Mouse (Mus musculus) embryonic facial prominence, embryonic 12.5 days (tissue): ENCODE results near the gene Ptprj. TPM values are rescaled to one million over a fixed set of nuclear protein-coding genes. Genes with fewer than 3 reads are reported as not detected.
"Not testable (repeated sequence)": the region's sequence is repeated elsewhere in the genome, so short reads cannot be mapped to it uniquely, and the experiment has no call there.

Experiments
- ATAC-seq: fragments of 200-750 bp; cut with Nextera tagmentation; 2 replicates; pipeline ENCODE4 v1.8.0; 2017; ENCODE audit not compliant: insufficient number of reproducible peaks, insufficient read depth, low FRiP score, low TSS enrichment
- H3K27ac ChIP-seq: fragments of 300-500 bp; sonication (generic); 2 replicates; pipeline ENCODE4 v1.5.1; 2016; ENCODE audit warnings: mild to moderate bottlenecking
- H3K27me3 ChIP-seq: fragments of 300-500 bp; sonication (generic); 2 replicates; pipeline ENCODE4 v1.6.1; 2016; ENCODE audit warnings: mild to moderate bottlenecking, moderate library complexity
- H3K36me3 ChIP-seq: fragments of 300-500 bp; sonication (generic); 2 replicates; pipeline ENCODE4 v1.6.1; 2016; ENCODE audit warnings: mild to moderate bottlenecking
- H3K4me1 ChIP-seq: fragments of 300-500 bp; sonication (generic); 2 replicates; pipeline ENCODE4 v1.6.1; 2016
- H3K4me2 ChIP-seq: fragments of 300-500 bp; sonication (generic); replicated peaks from 2 replicates; pipeline ENCODE4 v1.6.1; 2016; ENCODE audit warnings: mild to moderate bottlenecking, moderate library complexity
- H3K4me3 ChIP-seq: fragments of 300-500 bp; sonication (generic); 2 replicates; pipeline ENCODE4 v1.5.1; 2016; ENCODE audit warnings: mild to moderate bottlenecking
- H3K9ac ChIP-seq: fragments of 300-500 bp; sonication (generic); 2 replicates; pipeline ENCODE4 v1.6.1; 2016; ENCODE audit warnings: mild to moderate bottlenecking, moderate library complexity
- H3K9me3 ChIP-seq: fragments of 300-500 bp; sonication (generic); 2 replicates; pipeline ENCODE4 v1.6.1; 2016; ENCODE audit warnings: mild to moderate bottlenecking, moderate library complexity
- WGBS: fragments of 180-500 bp; shearing (Covaris S2); methylation state at CpG from one replicate; pipeline ENCODE4 v1.1.7; 2016; 5-methylcytosine and 5-hydroxymethylcytosine counted together
- polyA plus RNA-seq: library from polyadenylated mRNA; unstranded; fragments of >200 nt; fragmentation: Nextera tagmentation; extraction: Ambion mirVana; gene quantifications from 2 replicates; pipeline ENCODE4 v1.2.1, GENCODE M21; 2016

Gene Ptprj
- polyA plus RNA-seq, 1 experiment from 2014 or later: 3.7 TPM

DNA sequence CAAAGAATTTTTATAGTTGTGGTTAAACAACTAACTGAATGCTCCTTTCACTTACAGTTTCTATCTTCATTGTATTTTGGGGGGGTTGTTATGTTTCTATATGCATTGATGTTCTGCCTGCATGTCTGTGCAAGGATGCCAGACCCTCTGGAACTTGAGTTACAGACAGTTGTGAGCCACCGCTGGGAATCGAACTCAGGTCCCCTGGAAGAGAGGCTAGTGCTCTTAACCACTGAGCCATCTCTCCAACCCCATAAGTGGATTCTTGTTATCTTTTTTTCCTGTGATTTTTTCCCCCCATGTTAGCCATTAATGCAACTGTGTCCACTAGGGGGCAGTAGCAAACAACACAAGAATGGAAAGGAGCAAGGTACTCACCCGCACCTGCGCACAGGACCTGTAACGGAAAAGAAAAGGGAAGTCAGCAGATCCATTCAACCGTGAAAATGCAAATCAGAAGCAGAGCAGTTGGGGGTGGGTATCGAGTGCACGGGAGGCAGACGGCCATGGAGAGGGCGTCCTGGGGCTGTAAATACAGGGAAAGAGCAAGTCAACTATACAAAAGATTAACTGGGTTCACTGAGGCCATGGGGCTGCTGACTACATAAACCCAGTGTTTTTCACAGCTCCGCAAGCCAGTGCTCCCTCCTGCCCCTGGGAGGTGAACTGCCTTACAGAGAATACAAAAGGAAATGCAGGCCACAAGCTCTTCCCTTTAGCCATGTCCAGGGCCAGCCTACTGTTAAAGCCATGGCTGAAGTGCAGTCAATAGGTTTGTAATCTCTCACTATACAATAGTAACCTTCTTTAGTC lies 105.6 kb downstream of the Ptprj start:
- no peaks in the 10 kb centered on the region for H3K27me3 ChIP-seq
- H3K9ac ChIP-seq: no peak overlapping the region
- H3K4me2 ChIP-seq: peak overlapping the region; percentile 47
- peaks cover 14% of the 10 kb centered on the region for H3K4me1 ChIP-seq
- no peaks in the 10 kb centered on the region for H3K9me3 ChIP-seq
- peak overlapping the region; percentile 26 for H3K4me3 ChIP-seq
- WGBS: 4% methylated on average over 11 of the region's 11 CpGs
- peak; percentile 84 for ATAC-seq
- H3K27ac ChIP-seq: 0 out of 2 replicates have a peak overlapping the region, but pooled peaks have one; percentile 30
- H3K36me3 ChIP-seq: no peaks in the 10 kb centered on the region

DNA sequence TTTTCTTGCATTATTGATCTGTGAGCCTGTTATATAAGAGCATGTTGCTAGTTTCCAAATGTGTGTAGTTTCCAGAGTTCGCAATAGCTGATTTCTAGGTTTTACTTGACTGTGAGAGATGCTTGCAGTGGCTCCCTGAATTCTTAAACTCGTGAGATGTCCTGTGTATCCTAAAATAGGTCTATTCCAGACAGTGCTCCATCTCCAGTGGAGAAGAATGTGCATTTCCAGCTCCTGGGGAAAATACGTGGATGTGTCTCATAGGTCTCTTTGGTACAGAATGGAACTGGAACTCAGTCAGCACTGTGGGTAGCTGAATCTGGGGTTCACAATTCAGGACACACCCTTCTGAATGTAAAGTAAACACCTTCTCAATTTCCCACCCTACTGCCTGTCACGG lies 107.7 kb downstream of the Ptprj start:
- H3K27me3 ChIP-seq: no peaks in the 10 kb centered on the region

DNA sequence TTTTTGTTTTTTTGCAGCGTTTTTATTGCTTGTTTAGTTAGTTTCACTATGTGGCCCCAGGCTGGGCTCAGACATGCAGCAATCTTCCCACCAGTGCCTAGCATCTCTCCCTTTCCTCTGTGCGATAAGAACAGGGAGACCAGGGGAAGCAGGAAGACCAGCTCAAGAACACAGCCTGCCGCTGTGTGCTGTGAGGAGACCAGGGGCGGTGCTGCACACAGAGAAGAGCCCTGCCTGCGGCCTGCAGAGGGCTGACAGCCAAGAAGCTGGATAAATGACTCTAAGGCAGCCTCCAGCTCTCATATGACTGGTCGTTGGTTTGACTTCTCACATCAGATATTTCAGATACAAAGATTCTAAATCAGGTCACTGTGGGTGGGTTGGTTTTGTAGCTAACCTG lies 110.3 kb downstream of the Ptprj start:
- no peak overlapping the region for H3K4me3 ChIP-seq
- H3K4me1 ChIP-seq: peaks cover 3% of the 10 kb centered on the region; the same call in 1 of the 2 replicates
- H3K27ac ChIP-seq: no peak overlapping the region
- H3K36me3 ChIP-seq: no peaks in the 10 kb centered on the region
- H3K4me2 ChIP-seq: no peak overlapping the region
- no peak for ATAC-seq
- no peaks in the 10 kb centered on the region for H3K27me3 ChIP-seq
- WGBS: 46% methylated on average over 6 of the region's 6 CpGs
- no peaks in the 10 kb centered on the region for H3K9me3 ChIP-seq
- H3K9ac ChIP-seq: no peak overlapping the region

More for the DNA sequence above, 107.7 kb downstream of the Ptprj start:
- no peak for ATAC-seq
- Histone ChIP-seq H3K27ac (no peak overlapping the region), H3K9me3 (no peaks in the 10 kb centered on the region), H3K9ac (no peak overlapping the region), H3K36me3 (no peaks in the 10 kb centered on the region), H3K4me2 (no peak overlapping the region), H3K4me1 (peaks cover 9% of the 10 kb centered on the region; the same call in 1 of the 2 replicates), H3K4me3 (no peak overlapping the region)
- 76% methylated on average over 4 of the region's 4 CpGs for WGBS

DNA sequence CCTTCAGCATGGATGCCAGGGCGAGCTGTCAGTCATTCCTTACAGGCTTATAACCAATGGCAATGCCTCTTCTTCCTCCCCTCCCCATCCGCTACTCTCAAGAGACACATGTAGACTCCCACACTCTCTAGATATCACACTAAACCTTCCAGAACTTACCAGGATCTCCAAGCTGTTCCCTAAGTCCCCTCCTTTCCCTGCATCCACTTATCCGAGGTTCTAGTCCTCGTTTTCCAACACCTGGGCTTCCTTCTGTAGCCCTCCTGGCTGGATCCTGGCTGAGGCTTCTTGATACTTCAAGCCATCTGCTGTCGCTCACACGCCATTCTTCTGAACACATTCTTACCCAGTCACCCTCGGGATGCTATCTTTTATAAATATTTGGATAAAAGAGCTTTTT lies 114.0 kb downstream of the Ptprj start:
- no peaks in the 10 kb centered on the region for H3K9me3 ChIP-seq
- H3K4me1 ChIP-seq: no peaks in the 10 kb centered on the region
- H3K27ac ChIP-seq: no peak overlapping the region
- no peak overlapping the region for H3K9ac ChIP-seq
- no peak overlapping the region for H3K4me2 ChIP-seq
- WGBS: 86% methylated on average over 7 of the region's 7 CpGs
- H3K4me3 ChIP-seq: no peak overlapping the region
- no peaks in the 10 kb centered on the region for H3K27me3 ChIP-seq
- no peak for ATAC-seq
- H3K36me3 ChIP-seq: no peaks in the 10 kb centered on the region

DNA sequence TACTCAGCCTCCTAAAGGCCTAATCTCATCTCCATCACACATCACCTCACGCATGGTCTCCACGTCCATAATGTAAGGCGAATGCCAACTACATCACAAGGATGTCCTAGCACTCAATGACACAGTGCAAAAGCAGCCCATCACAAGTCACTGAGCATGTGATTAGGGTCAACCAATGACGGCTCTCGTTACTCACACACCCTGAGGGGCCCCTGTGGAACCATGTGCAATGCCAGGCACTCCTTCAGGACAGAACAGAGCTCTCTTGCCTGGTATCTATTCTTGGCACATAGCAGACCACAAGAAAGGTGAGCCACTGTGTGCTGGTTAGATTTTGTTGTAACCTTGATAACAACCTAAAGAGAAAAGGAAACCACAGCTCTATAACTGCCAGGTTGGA lies 116.7 kb downstream of the Ptprj start:
- Histone ChIP-seq H3K27me3 (no peaks in the 10 kb centered on the region), H3K9me3 (no peaks in the 10 kb centered on the region), H3K9ac (no peak overlapping the region), H3K4me3 (no peak overlapping the region), H3K36me3 (0 out of 2 replicates have a peak, but pooled peaks cover under 1% of the 10 kb centered on the region), H3K4me2 (no peak overlapping the region), H3K4me1 (no peaks in the 10 kb centered on the region), H3K27ac (no peak overlapping the region)
- no peak for ATAC-seq
- WGBS: 91% methylated on average over 5 of the region's 5 CpGs

DNA sequence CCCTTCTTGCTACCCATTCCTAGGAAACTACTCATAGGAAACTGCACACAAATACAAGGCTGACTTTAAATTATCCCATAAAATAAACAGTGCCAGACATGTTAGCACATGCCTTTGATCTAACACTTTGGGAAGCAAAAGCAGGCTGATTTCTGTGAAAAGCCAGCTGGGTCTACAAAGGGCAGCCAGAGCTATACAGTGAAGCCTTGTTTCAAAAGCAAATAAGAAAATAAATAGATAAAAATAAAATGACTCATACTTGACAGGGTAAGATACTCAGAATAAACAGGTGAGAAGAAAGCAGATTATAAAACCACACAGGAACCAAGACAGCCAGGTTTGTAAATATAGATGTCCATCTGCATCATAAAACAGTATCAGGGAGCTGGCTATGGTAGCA lies 118.2 kb downstream of the Ptprj start:
- Histone ChIP-seq H3K4me1 (no peaks in the 10 kb centered on the region), H3K27ac (no peak overlapping the region), H3K4me2 (no peak overlapping the region), H3K36me3 (0 out of 2 replicates have a peak, but pooled peaks cover 8% of the 10 kb centered on the region), H3K27me3 (no peaks in the 10 kb centered on the region), H3K9ac (no peak overlapping the region), H3K9me3 (no peaks in the 10 kb centered on the region), H3K4me3 (no peak overlapping the region)
- ATAC-seq: no peak

DNA sequence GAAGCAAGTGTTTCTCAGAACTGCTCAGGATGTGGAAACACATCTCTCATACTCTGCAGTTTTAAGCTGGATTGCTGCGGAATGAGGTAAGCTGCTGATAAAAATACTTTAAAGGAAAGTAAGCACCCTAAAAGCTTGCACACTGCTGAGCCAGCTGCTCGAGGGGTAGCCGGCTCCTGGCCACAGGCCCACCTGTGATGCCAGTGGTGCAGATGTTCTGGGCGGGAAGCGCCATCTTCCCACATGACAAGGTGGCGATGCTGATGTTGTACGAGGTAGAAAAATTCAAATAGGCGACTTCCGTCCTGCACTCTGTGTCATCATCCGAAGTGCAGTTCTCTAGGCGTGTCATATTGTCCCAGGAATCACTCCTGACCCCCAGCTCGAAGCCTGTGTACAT lies 122.5 kb downstream of the Ptprj start:
- WGBS: 90% methylated on average over 12 of the region's 12 CpGs
- H3K9me3 ChIP-seq: no peaks in the 10 kb centered on the region
- no peak overlapping the region for H3K4me3 ChIP-seq
- no peaks in the 10 kb centered on the region for H3K4me1 ChIP-seq
- H3K4me2 ChIP-seq: no peak overlapping the region
- no peak for ATAC-seq
- no peaks in the 10 kb centered on the region for H3K27me3 ChIP-seq
- no peak overlapping the region for H3K9ac ChIP-seq
- H3K27ac ChIP-seq: no peak overlapping the region
- 0 out of 2 replicates have a peak, but pooled peaks cover 8% of the 10 kb centered on the region for H3K36me3 ChIP-seq

DNA sequence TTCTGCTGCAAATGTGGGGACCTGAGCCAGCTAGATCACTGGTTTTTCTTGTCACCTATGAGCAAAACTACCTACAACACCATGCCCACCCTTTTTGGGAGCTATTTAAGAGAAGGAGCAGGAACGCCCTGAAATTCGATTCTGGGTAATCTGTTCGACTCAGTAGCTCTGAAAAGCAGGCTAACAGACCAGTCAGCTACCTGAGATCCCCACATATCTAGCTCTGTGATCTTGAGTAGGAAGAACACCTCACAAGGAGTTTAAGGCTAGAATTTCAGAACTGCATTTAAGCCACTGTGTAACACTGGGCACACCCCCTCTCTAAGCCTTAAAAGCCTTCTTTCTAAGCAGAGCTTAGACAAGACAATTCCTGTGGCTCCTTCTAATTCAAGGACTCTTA lies 128.1 kb downstream of the Ptprj start:
- WGBS: 72% methylated on average over 3 of the region's 3 CpGs
- H3K9ac ChIP-seq: no peak overlapping the region
- ATAC-seq: no peak

DNA sequence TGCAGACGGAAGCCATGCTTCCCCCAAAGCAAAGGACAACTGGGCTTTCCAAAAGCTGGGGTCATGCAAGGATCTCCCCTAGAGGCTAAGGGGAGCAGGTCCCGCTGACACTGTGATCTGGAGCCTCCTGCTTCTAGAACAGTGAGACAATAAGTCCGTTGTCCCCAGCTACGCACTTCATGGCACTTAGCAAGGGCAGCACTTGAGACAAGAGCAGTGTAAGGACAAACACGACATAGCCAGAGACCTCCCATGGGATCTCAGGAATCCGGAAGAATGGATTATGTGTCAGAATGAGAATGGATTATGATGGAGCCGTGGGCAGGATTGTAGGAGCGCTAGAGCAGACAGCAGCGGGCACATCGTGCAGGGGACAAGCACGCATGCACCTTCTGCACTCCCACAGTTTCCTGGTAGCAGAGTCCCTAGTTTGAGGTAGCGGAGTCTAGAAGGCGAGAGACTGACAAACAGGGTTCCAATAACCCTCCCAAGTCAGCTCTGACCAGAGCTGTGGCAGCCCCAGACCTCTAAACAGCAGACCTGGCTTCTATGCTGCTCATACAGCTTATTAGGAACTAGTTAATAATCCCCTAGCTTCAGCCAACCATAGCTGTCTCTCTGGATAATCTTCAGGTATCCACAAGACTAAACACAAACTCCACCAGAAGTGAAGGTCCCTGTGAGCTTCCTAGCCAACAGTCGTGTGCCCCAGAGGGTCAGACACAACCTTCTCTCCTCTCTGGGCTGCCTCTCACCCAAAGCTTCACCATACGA lies 131.3 kb downstream of the Ptprj start:
- Histone ChIP-seq H3K4me2 (no peak overlapping the region), H3K36me3 (no peaks in the 10 kb centered on the region), H3K4me1 (no peaks in the 10 kb centered on the region), H3K9ac (no peak overlapping the region), H3K27ac (no peak overlapping the region), H3K27me3 (no peaks in the 10 kb centered on the region), H3K4me3 (no peak overlapping the region), H3K9me3 (no peaks in the 10 kb centered on the region)
- no peak for ATAC-seq
- 78% methylated on average over 15 of the region's 15 CpGs for WGBS

More for the DNA sequence above, 128.1 kb downstream of the Ptprj start:
- no peak overlapping the region for H3K4me2 ChIP-seq
- H3K4me3 ChIP-seq: no peak overlapping the region
- no peaks in the 10 kb centered on the region for H3K4me1 ChIP-seq
- H3K36me3 ChIP-seq: no peaks in the 10 kb centered on the region
- no peak overlapping the region for H3K27ac ChIP-seq
- H3K9me3 ChIP-seq: no peaks in the 10 kb centered on the region
- no peaks in the 10 kb centered on the region for H3K27me3 ChIP-seq

DNA sequence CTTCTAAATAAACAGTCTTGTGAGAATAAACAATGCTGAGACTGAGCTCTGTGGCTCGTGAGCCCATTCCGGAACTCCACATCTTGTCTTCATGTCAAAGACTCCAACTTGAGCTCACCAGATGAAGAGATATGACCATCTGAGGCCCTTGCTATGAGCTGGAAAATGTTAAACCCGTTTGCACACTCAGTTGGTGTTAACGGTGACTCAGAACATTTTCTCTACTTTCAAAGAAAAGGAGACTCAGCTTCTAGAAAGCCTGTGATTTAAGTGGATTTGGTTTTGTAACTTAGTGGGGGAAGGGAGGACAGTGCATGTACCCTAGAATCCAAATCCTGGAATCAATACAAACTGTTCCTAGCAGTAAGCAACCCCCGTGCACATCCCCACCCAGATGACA lies 136.6 kb downstream of the Ptprj start:
- H3K4me2 ChIP-seq: no peak overlapping the region
- no peaks in the 10 kb centered on the region for H3K4me1 ChIP-seq
- no peaks in the 10 kb centered on the region for H3K27me3 ChIP-seq
- no peak overlapping the region for H3K9ac ChIP-seq
- no peak overlapping the region for H3K27ac ChIP-seq
- WGBS: 81% methylated on average over 5 of the region's 5 CpGs
- no peak for ATAC-seq
- H3K36me3 ChIP-seq: no peaks in the 10 kb centered on the region
- no peaks in the 10 kb centered on the region for H3K9me3 ChIP-seq
- H3K4me3 ChIP-seq: no peak overlapping the region

DNA sequence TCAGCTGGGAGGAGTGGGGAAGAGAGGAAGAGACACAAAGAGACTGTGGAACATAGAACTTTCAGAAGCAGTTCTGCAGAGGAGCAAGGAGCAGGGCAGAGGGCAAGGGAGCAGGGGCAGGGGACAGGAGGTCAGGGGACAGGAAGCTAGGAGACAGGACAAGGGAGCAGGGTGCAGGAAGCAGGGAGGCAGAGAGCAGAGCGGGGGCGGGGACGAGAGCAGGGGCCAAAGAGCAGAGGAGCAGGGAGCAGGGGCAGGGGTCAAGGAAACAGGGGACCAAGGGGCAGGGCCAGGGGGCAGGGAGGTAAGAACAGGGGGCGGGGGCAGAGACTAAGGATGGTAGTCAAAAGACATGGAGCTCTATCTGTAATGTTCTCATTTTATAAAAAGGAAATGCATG lies 138.6 kb downstream of the Ptprj start:
- not testable (repeated sequence) for H3K27ac ChIP-seq, H3K4me1 ChIP-seq, H3K4me2 ChIP-seq, H3K9ac ChIP-seq, H3K4me3 ChIP-seq, H3K27me3 ChIP-seq, H3K36me3 ChIP-seq, ATAC-seq, H3K9me3 ChIP-seq
- 35% methylated on average over 4 of the region's 4 CpGs for WGBS

DNA sequence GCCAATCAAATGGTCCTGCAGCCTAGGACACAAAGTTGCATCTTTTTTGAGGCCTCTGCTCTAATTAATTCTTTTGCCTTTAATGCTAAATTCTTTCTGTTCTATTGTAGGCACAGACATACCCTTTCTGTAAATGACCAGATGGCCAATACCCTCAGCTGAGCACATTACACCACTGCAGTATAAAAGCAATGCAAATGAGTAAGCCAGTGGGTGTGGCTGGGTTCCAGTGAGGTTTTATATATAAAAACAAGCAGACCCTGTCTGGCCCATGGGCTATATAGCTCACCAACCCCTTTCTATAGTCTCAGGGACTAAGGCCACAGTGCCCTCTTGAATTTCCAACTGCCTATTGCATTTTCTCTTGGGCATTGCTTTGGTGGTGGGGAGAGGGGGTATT lies 140.3 kb downstream of the Ptprj start:
- H3K27ac ChIP-seq, H3K36me3 ChIP-seq, H3K4me1 ChIP-seq, H3K4me2 ChIP-seq, H3K27me3 ChIP-seq, H3K9me3 ChIP-seq, ATAC-seq, H3K4me3 ChIP-seq, H3K9ac ChIP-seq: not testable (repeated sequence)
